Mouse (Mus musculus) heart, adult 2 months (tissue): ENCODE results near the gene Olfr780. TPM values are rescaled to one million over a fixed set of nuclear protein-coding genes. Genes with fewer than 3 reads are reported as not detected.
"Not testable (repeated sequence)": the region's sequence is repeated elsewhere in the genome, so short reads cannot be mapped to it uniquely, and the experiment has no call there.

Source experiments
- DNase-seq, 2 experiments: peaks; one replicate each; pipeline ENCODE4 v3.0.0; 2021
- H3K27ac ChIP-seq: fragments of 200-600 bp; 2 replicates; pipeline ENCODE4 v1.8.1; 2022
- H3K27me3 ChIP-seq: fragments of 200-500 bp; 2 replicates; pipeline ENCODE4 v1.6.1; 2012; ENCODE audit warnings: mild to moderate bottlenecking, low read length, inconsistent platforms, mixed read lengths; ENCODE audit not compliant: control insufficient read depth, insufficient read depth
- H3K36me3 ChIP-seq: fragments of 200-500 bp; 2 replicates; pipeline ENCODE4 v1.6.1; 2012; ENCODE audit warnings: low read length, inconsistent platforms; ENCODE audit not compliant: control insufficient read depth, insufficient read depth
- H3K4me1 ChIP-seq: fragments of 200-500 bp; 2 replicates; pipeline ENCODE4 v1.6.1; 2011; ENCODE audit warnings: low read length; ENCODE audit not compliant: control insufficient read depth, insufficient read depth
- H3K4me3 ChIP-seq: fragments of 200-600 bp; 2 replicates; pipeline ENCODE4 v1.8.1; 2022
- H3K79me2 ChIP-seq: fragments of 200-500 bp; replicated peaks from 2 replicates; pipeline ENCODE4 v1.6.1; 2012; ENCODE audit warnings: mild to moderate bottlenecking, inconsistent platforms, low read length, moderate library complexity, mixed read lengths; ENCODE audit not compliant: control insufficient read depth, insufficient read depth
- H3K9ac ChIP-seq: fragments of 200-500 bp; 2 replicates; pipeline ENCODE4 v1.6.1; 2012; ENCODE audit warnings: low read depth, mild to moderate bottlenecking, control low read depth, inconsistent platforms, low read length, mixed read lengths
- CTCF ChIP-seq: fragments of 200-600 bp; IDR thresholded peaks from 2 replicates; pipeline ENCODE4 v1.8.1; 2022; ENCODE audit warnings: antibody characterized with exemption, mild to moderate bottlenecking, moderate library complexity
- EP300 ChIP-seq: fragments of 200-500 bp; IDR thresholded peaks from 2 replicates; pipeline ENCODE4 v1.6.1; 2011; ENCODE audit warnings: low read depth, low read length, control low read depth; ENCODE audit not compliant: insufficient read depth
- POLR2A ChIP-seq: fragments of 200-500 bp; IDR thresholded peaks from 2 replicates; pipeline ENCODE4 v1.6.1; 2011; ENCODE audit warnings: mild to moderate bottlenecking, low read depth, low read length, control low read depth; ENCODE audit not compliant: insufficient read depth
- WGBS: fragments of 180-500 bp; shearing (Covaris S2); methylation state at CpG from one replicate; pipeline ENCODE4 v1.1.7; 2018; 5-methylcytosine and 5-hydroxymethylcytosine counted together
- intact Hi-C: fragments of 180-260 bp; cut with DNase I; formaldehyde crosslinking; loops from one replicate; pipeline ENCODE4 v1.15.1; 2025
- long read RNA-seq: library from polyadenylated mRNA; stranded (forward); transcript quantifications from one replicate; pipeline ENCODE4 v2.0.0, GENCODE M21; 2021
- polyA plus RNA-seq: library from polyadenylated mRNA; depleted of rRNA; stranded (reverse); fragments of >200 nt; gene quantifications from 2 replicates; pipeline ENCODE4 v1.2.3, GENCODE M21; 2012; rRNA removed
- total RNA-seq, 2 experiments: library from RNA; stranded (reverse); gene quantifications; 2 replicates each; pipeline ENCODE4 v1.2.3; 2021

Gene Olfr780
- total RNA-seq (not detected), polyA plus RNA-seq (not detected in 2 replicates)
- long read RNA-seq: 0 reads

DNA sequence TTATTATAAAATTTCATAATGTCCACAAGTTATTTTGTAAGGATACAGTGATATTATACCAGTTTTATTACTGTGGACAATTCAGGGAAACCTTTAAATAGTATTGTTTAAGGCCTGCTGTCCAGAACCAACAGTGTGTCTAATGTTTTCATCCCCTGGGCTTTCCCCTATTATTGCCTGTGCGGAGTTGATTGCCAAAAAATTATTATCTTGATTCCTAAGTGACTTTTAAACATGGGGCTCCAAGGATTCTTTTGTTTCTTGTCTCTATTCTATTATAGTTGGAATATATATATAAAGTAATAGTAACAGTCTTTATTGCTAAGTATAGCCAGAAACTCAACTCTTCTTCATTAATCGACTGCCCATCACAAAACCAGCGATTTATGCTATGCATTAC is at the start of gene Olfr780:
Gene Olfr780 (plus strand): TSS at position 301 of the 400 bp plus-strand sequence.
- 56% methylated on average over 3 of the region's 3 CpGs for WGBS
- intact Hi-C loops: no loop called here

DNA sequence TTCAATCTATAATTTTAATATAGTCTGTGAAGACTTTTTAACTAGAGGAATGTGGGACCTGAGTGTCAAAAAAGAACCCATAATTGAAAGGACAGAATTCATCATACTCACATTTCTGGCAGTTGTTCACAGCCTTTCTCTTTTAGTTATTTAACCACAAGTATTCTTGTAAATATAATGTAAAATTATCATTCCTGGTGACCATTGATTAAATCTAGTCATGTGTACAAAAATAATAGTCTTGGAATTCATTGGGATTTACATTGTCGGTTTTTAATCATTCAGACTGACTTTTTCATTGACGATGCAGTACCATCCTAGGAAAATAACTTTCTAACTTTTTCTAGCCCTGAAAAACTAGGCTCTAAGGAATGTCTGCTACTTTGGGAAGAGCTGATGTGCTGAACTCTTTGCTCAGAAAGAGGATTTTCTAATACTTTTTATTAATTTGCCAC is 46.8 kb upstream of the Olfr780 start, which contains the start of gene Olfr777:
Gene Olfr777 (minus strand): TSS at position 405 of the 455 bp plus-strand sequence.
- no peak within 1 kb of the TSS for H3K27ac ChIP-seq
- WGBS: 90% methylated on average over 2 of the region's 2 CpGs
- H3K9ac ChIP-seq: no peak within 1 kb of the TSS
- no peaks in the 10 kb centered on the region for H3K36me3 ChIP-seq
- H3K79me2 ChIP-seq: no peaks in the 10 kb centered on the region
- H3K4me1 ChIP-seq: no peaks in the 10 kb centered on the region
- TF ChIP-seq EP300 (no peak), POLR2A (no peak), CTCF (no peak)
- H3K4me3 ChIP-seq: no peak within 1 kb of the TSS
- no peak for DNase-seq
- no peaks in the 10 kb centered on the region for H3K27me3 ChIP-seq
- intact Hi-C loops: no loop called here

More for the DNA sequence above, at the start of gene Olfr780:
- H3K36me3 ChIP-seq: no peaks in the 10 kb centered on the region
- no peak for TF ChIP-seq POLR2A
- TF ChIP-seq EP300: no peak
- no peak for TF ChIP-seq CTCF
- no peak for DNase-seq
- no peaks in the 10 kb centered on the region for H3K27me3 ChIP-seq
- H3K79me2 ChIP-seq: no peaks in the 10 kb centered on the region
- no peak within 1 kb of the TSS for H3K9ac ChIP-seq
- no peak within 1 kb of the TSS for H3K27ac ChIP-seq
- no peaks in the 10 kb centered on the region for H3K4me1 ChIP-seq
- no peak within 1 kb of the TSS for H3K4me3 ChIP-seq

DNA sequence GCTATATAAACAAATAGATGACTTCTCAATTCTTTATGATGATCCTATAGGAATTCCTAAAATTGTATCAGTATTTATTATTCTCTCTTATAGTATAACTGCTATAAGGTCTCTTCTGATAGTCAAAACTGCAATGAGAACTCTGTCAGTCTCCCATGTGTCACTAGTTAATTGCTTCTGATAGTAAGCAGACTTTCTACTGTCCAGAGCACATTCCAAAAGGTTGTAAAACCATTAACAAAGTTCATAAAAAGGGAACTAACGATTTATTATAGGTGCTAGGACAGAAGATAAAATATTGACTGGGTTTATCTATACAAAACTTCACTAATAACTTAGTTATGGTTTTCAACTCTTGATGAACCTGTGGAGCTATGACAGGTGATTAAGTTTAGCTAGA is 4.9 kb upstream of the Olfr780 start:
- intact Hi-C loops, H3K27ac ChIP-seq, H3K27me3 ChIP-seq, H3K36me3 ChIP-seq, H3K4me3 ChIP-seq, H3K9ac ChIP-seq, DNase-seq, H3K79me2 ChIP-seq, H3K4me1 ChIP-seq: not testable (repeated sequence)
- WGBS: 26% methylated on average over 1 of the region's 1 CpGs

DNA sequence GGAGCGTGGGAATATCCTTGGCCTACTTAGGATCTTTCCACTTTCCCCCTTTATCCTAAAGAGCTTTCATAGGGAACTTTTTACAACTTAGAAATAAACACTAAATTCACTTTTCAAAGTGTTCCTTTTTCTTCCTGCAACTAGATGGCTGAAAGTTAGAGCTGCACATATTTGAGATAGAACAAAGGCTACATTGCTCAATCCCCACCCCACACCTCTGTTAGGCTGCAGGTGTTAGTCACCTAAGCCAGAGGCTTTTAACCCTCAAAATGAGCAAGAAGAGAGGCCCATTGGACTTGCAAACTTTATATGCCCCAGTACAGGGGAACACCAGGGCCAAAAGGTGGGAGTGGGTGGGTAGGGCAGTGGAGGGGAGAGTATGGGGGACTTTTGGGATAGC is 4.4 kb upstream of the Olfr780 start:
- H3K9ac ChIP-seq, intact Hi-C loops, H3K4me1 ChIP-seq, H3K27ac ChIP-seq, H3K79me2 ChIP-seq, DNase-seq, H3K4me3 ChIP-seq, H3K27me3 ChIP-seq, H3K36me3 ChIP-seq: not testable (repeated sequence)
- no CpG with 5 or more reads among the region's 1 CpGs for WGBS

DNA sequence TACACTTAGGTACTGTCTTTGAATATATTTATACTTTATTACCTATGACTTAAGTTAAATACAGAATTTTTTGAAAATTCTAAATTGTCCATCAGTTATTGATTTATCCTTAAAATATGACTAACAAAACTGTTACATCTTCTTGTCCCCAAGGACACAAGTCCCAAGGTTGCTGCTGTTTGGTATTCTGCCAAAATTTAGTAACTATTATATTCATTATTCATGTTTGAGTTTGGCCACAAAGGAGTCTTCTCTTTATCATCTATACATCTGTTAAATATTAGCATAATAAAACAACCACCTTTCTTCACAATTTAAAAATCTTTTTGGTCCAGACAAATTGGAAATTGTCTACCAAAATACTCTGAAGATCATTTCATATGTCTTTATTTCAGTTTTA is 10.6 kb downstream of the Olfr780 start, which contains the start of gene Olfr781:
Gene Olfr781 (plus strand): TSS at position 301 of the 400 bp plus-strand sequence.
- no peak for DNase-seq
- TF ChIP-seq CTCF (no peak), POLR2A (no peak), EP300 (no peak)
- H3K4me1 ChIP-seq: no peaks in the 10 kb centered on the region
- H3K79me2 ChIP-seq: no peaks in the 10 kb centered on the region
- no peaks in the 10 kb centered on the region for H3K27me3 ChIP-seq
- H3K9ac ChIP-seq: no peak within 1 kb of the TSS
- H3K36me3 ChIP-seq: no peaks in the 10 kb centered on the region
- H3K4me3 ChIP-seq: no peak within 1 kb of the TSS
- intact Hi-C loops: no loop called here
- no peak within 1 kb of the TSS for H3K27ac ChIP-seq

DNA sequence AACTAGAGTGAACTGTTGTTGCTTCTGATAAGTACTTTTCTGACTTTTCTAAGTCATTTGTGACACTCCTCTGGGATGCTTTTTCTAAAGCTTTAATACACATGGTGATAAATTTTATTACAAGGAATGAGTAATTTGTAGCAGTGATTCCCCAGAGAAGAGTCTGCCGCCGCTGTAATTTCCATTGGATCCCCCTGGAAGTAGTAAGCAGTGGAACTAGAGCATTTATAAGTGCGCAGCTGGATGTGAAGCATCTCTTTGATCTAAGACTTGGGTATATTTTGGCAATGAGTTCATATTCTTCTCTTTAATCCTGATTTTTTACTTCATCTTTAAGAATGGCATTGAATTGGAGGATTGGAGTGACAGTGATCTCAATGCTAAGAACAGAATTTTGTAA is 30.6 kb downstream of the Olfr780 start, which contains the start of gene Olfr782:
Gene Olfr782 (plus strand): TSS at position 301 of the 400 bp plus-strand sequence.
- Histone ChIP-seq H3K27me3 (no peaks in the 10 kb centered on the region), H3K27ac (no peak within 1 kb of the TSS), H3K79me2 (no peaks in the 10 kb centered on the region), H3K36me3 (no peaks in the 10 kb centered on the region), H3K4me1 (no peaks in the 10 kb centered on the region), H3K9ac (no peak within 1 kb of the TSS), H3K4me3 (no peak within 1 kb of the TSS)
- TF ChIP-seq EP300 (no peak), CTCF (no peak), POLR2A (no peak)
- 85% methylated on average over 3 of the region's 3 CpGs for WGBS
- intact Hi-C loops: no loop called here
- DNase-seq: no peak

DNA sequence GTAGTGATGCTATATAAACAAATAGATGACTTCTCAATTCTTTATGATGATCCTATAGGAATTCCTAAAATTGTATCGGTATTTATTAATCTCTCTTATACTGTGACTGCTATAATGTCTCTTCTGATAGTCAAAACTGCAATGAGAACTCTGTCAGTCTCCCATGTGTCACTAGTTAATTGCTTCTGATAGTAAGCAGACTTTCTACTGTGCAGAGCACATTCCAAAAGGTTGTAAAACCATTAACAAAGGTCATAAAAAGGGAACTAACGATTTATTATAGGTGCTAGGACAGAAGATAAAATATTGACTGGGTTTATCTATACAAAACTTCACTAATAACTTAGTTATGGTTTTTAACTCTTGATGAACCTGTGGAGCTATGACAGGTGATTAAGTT is 34.6 kb downstream of the Olfr780 start:
- DNase-seq, H3K27ac ChIP-seq, H3K4me1 ChIP-seq, H3K79me2 ChIP-seq, H3K27me3 ChIP-seq, H3K9ac ChIP-seq, H3K36me3 ChIP-seq, H3K4me3 ChIP-seq: not testable (repeated sequence)
- 42% methylated on average over 2 of the region's 2 CpGs for WGBS
- intact Hi-C loops: loop anchor here (2.0 kb wide), 1 partner anchor 38 kb away; no protein-coding TSS in a partner anchor

DNA sequence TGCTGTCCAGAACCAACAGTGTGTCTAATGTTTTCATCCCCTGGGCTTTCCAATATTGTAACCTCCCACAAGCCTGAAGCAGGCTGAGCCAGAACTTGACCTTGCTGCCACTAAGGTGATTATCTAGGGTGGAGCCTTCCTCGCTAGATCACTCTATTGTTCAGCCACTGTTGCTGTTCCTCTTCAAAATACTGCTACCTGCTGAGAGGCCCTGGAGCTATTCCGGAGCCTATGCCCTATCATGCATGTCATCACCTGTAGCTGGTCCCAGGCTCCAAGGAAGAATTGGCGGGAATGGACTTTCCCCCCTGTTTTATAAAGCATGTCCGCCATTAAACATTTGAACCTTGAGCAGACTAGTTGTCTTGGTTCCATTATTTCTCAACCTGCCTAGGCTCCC is 38.6 kb downstream of the Olfr780 start:
- H3K27ac ChIP-seq, DNase-seq, H3K27me3 ChIP-seq, H3K79me2 ChIP-seq, H3K36me3 ChIP-seq, intact Hi-C loops, H3K9ac ChIP-seq, H3K4me3 ChIP-seq, H3K4me1 ChIP-seq: not testable (repeated sequence)
- 66% methylated on average over 4 of the region's 4 CpGs for WGBS
